Mouse (Mus musculus) heart, embryonic 13.5 days (tissue): ENCODE results near the gene Afm. TPM values are rescaled to one million over a fixed set of nuclear protein-coding genes. Genes with fewer than 3 reads are reported as not detected.

Experiments used
- ATAC-seq: fragments of 200-750 bp; cut with Nextera tagmentation; 2 replicates; pipeline ENCODE4 v1.8.0; 2017; ENCODE audit warnings: moderate TSS enrichment; ENCODE audit not compliant: insufficient number of reproducible peaks, low FRiP score, low TSS enrichment; ENCODE audit errors: extremely low read depth
- H3K27ac ChIP-seq: fragments of 300-500 bp; sonication (generic); replicated peaks from 2 replicates; pipeline ENCODE4 v1.5.1; 2015; ENCODE audit warnings: moderate library complexity, mild to moderate bottlenecking, inconsistent platforms
- H3K27me3 ChIP-seq: fragments of 300-500 bp; sonication (generic); replicated peaks from 2 replicates; pipeline ENCODE4 v1.6.1; 2015; ENCODE audit warnings: mild to moderate bottlenecking, inconsistent platforms
- H3K36me3 ChIP-seq: fragments of 300-500 bp; sonication (generic); 2 replicates; pipeline ENCODE4 v1.6.1; 2015; ENCODE audit warnings: mild to moderate bottlenecking, inconsistent platforms
- H3K4me1 ChIP-seq: fragments of 300-500 bp; sonication (generic); 2 replicates; pipeline ENCODE4 v1.6.1; 2015; ENCODE audit warnings: inconsistent platforms
- H3K4me2 ChIP-seq: fragments of 300-500 bp; sonication (generic); 2 replicates; pipeline ENCODE4 v1.6.1; 2015; ENCODE audit warnings: inconsistent platforms, mild to moderate bottlenecking, moderate library complexity
- H3K4me3 ChIP-seq: fragments of 300-500 bp; sonication (generic); 2 replicates; pipeline ENCODE4 v1.5.1; 2015; ENCODE audit warnings: moderate library complexity, mild to moderate bottlenecking, inconsistent platforms
- H3K9ac ChIP-seq: fragments of 300-500 bp; sonication (generic); 2 replicates; pipeline ENCODE4 v1.6.1; 2015; ENCODE audit warnings: inconsistent platforms, mild to moderate bottlenecking, moderate library complexity
- H3K9me3 ChIP-seq: fragments of 300-500 bp; sonication (generic); 2 replicates; pipeline ENCODE4 v1.6.1; 2016; ENCODE audit warnings: inconsistent platforms
- whole genome bisulfite sequencing: fragments of 180-500 bp; shearing (Covaris S2); methylation state at CpG from one replicate; pipeline ENCODE4 v1.1.7; 2015; ENCODE audit warnings: mixed read lengths; 5-methylcytosine and 5-hydroxymethylcytosine counted together
- polyA plus RNA-seq: library from polyadenylated mRNA; unstranded; fragments of >200 nt; fragmentation: Nextera tagmentation; extraction: Ambion mirVana; gene quantifications from 2 replicates; pipeline ENCODE4 v1.2.1, GENCODE M21; 2015

Afm gene
- polyA plus RNA-seq, 1 experiment from 2014 or later, result 0.13 TPM

- no peaks in the 10 kb centered on the region for H3K27me3 ChIP-seq
- no peak for ATAC-seq
- H3K4me3 ChIP-seq, result no peak overlapping the region
- no peak overlapping the region for H3K27ac ChIP-seq
- WGBS, result 64% methylated on average over 3 of the region's 3 CpGs
- H3K36me3 ChIP-seq, result no peaks in the 10 kb centered on the region
- no peak overlapping the region for H3K9ac ChIP-seq
- H3K4me2 ChIP-seq, result no peak overlapping the region
- H3K9me3 ChIP-seq, result no peaks in the 10 kb centered on the region
- no peaks in the 10 kb centered on the region for H3K4me1 ChIP-seq
Measured at GRCm38 (mm10) chr5:90556052-90556451, 37.3 kb downstream of the Afm start.

- Histone ChIP-seq H3K4me1 (peaks cover 6% of the 10 kb centered on the region; the same call in 1 of the 2 replicates), H3K27me3 (no peaks in the 10 kb centered on the region), H3K4me2 (no peak within 1 kb of the TSS), H3K27ac (no peak within 1 kb of the TSS), H3K9me3 (no peaks in the 10 kb centered on the region), H3K4me3 (no peak within 1 kb of the TSS), H3K9ac (no peak within 1 kb of the TSS), H3K36me3 (no peaks in the 10 kb centered on the region)
- 79% methylated on average over 6 of the region's 6 CpGs for WGBS
- no peak for ATAC-seq
Measured at GRCm38 (mm10) chr5:90560743-90561142, 42.0 kb downstream of the Afm start, which contains the start of gene 5830473C10Rik. TSS of gene 5830473C10Rik (plus strand) at chr5:90561107.

GRCm38 (mm10) chr5:90561721-90562275, 43.1 kb downstream of the Afm start:
- peaks cover 6% of the 10 kb centered on the region; the same call in 1 of the 2 replicates for H3K4me1 ChIP-seq
- no peaks in the 10 kb centered on the region for H3K9me3 ChIP-seq
- 87% methylated on average over 11 of the region's 11 CpGs for WGBS
- H3K27ac ChIP-seq, result no peak overlapping the region
- ATAC-seq, result no peak
- H3K36me3 ChIP-seq, result no peaks in the 10 kb centered on the region
- H3K27me3 ChIP-seq, result no peaks in the 10 kb centered on the region
- H3K9ac ChIP-seq, result no peak overlapping the region
- no peak overlapping the region for H3K4me2 ChIP-seq
- H3K4me3 ChIP-seq, result no peak overlapping the region

- ATAC-seq, result no peak
- WGBS, result 37% methylated on average over 4 of the region's 4 CpGs
- H3K9me3 ChIP-seq, result no peaks in the 10 kb centered on the region
- H3K27ac ChIP-seq, result no peak overlapping the region
- H3K27me3 ChIP-seq, result no peaks in the 10 kb centered on the region
- peaks cover 12% of the 10 kb centered on the region for H3K4me1 ChIP-seq
- no peak overlapping the region for H3K9ac ChIP-seq
- H3K4me3 ChIP-seq, result no peak overlapping the region
- no peaks in the 10 kb centered on the region for H3K36me3 ChIP-seq
- H3K4me2 ChIP-seq, result no peak overlapping the region
Measured at GRCm38 (mm10) chr5:90562880-90563279, 44.1 kb downstream of the Afm start.

- Histone ChIP-seq H3K27ac (no peak overlapping the region), H3K9ac (no peak overlapping the region), H3K4me3 (no peak overlapping the region), H3K4me2 (no peak overlapping the region), H3K9me3 (no peaks in the 10 kb centered on the region), H3K36me3 (no peaks in the 10 kb centered on the region), H3K4me1 (peaks cover 24% of the 10 kb centered on the region), H3K27me3 (no peaks in the 10 kb centered on the region)
- no peak for ATAC-seq
- 79% methylated on average over 4 of the region's 4 CpGs for WGBS
Measured at GRCm38 (mm10) chr5:90564161-90564560, 45.4 kb downstream of the Afm start.

GRCm38 (mm10) chr5:90565205-90565604, 46.5 kb downstream of the Afm start:
- Histone ChIP-seq H3K4me3 (no peak overlapping the region), H3K9ac (no peak overlapping the region), H3K4me2 (no peak overlapping the region), H3K4me1 (peaks cover 27% of the 10 kb centered on the region), H3K27me3 (no peaks in the 10 kb centered on the region), H3K9me3 (no peaks in the 10 kb centered on the region), H3K27ac (no peak overlapping the region), H3K36me3 (no peaks in the 10 kb centered on the region)
- ATAC-seq, result no peak
- 72% methylated on average over 6 of the region's 6 CpGs for WGBS

GRCm38 (mm10) chr5:90567788-90568187, 49.1 kb downstream of the Afm start:
- no peak overlapping the region for H3K27ac ChIP-seq
- WGBS, result 35% methylated on average over 5 of the region's 5 CpGs
- ATAC-seq, result no peak

GRCm38 (mm10) chr5:90568338-90568737, 49.6 kb downstream of the Afm start:
- no peak overlapping the region for H3K9ac ChIP-seq
- ATAC-seq, result no peak; the same call in 1 of the 2 replicates
- peaks cover 21% of the 10 kb centered on the region for H3K4me1 ChIP-seq
- no peaks in the 10 kb centered on the region for H3K9me3 ChIP-seq
- H3K27ac ChIP-seq, result no peak overlapping the region
- no peaks in the 10 kb centered on the region for H3K27me3 ChIP-seq
- H3K4me3 ChIP-seq, result no peak overlapping the region
- H3K4me2 ChIP-seq, result no peak overlapping the region
- no peaks in the 10 kb centered on the region for H3K36me3 ChIP-seq

More at GRCm38 (mm10) chr5:90567788-90568187, 49.1 kb downstream of the Afm start:
- no peaks in the 10 kb centered on the region for H3K9me3 ChIP-seq
- no peak overlapping the region for H3K9ac ChIP-seq
- H3K27me3 ChIP-seq, result no peaks in the 10 kb centered on the region
- H3K36me3 ChIP-seq, result no peaks in the 10 kb centered on the region
- H3K4me1 ChIP-seq, result peaks cover 25% of the 10 kb centered on the region
- H3K4me2 ChIP-seq, result no peak overlapping the region
- H3K4me3 ChIP-seq, result no peak overlapping the region

- WGBS, result 62% methylated on average over 3 of the region's 3 CpGs
- no peak for ATAC-seq
- Histone ChIP-seq H3K9ac (no peak overlapping the region), H3K9me3 (no peaks in the 10 kb centered on the region), H3K36me3 (no peaks in the 10 kb centered on the region), H3K27me3 (no peaks in the 10 kb centered on the region), H3K27ac (no peak overlapping the region), H3K4me2 (no peak overlapping the region), H3K4me3 (no peak overlapping the region), H3K4me1 (peaks cover 21% of the 10 kb centered on the region)
Measured at GRCm38 (mm10) chr5:90571216-90571615, 52.5 kb downstream of the Afm start.

- H3K27ac ChIP-seq, result no peak overlapping the region
Measured at GRCm38 (mm10) chr5:90577751-90578150, 59.0 kb downstream of the Afm start.

GRCm38 (mm10) chr5:90579556-90579955, 60.8 kb downstream of the Afm start:
- no peaks in the 10 kb centered on the region for H3K4me1 ChIP-seq
- H3K36me3 ChIP-seq, result no peaks in the 10 kb centered on the region
- H3K9ac ChIP-seq, result no peak overlapping the region
- no peaks in the 10 kb centered on the region for H3K27me3 ChIP-seq
- 83% methylated on average over 9 of the region's 9 CpGs for WGBS
- H3K27ac ChIP-seq, result no peak overlapping the region
- H3K4me2 ChIP-seq, result no peak overlapping the region
- H3K4me3 ChIP-seq, result no peak overlapping the region
- H3K9me3 ChIP-seq, result 0 out of 2 replicates have a peak, but pooled peaks cover 4% of the 10 kb centered on the region
- ATAC-seq, result no peak

More at GRCm38 (mm10) chr5:90577751-90578150, 59.0 kb downstream of the Afm start:
- H3K36me3 ChIP-seq, result no peaks in the 10 kb centered on the region
- 73% methylated on average over 9 of the region's 9 CpGs for WGBS
- H3K4me2 ChIP-seq, result no peak overlapping the region
- H3K4me1 ChIP-seq, result no peaks in the 10 kb centered on the region
- H3K27me3 ChIP-seq, result no peaks in the 10 kb centered on the region
- no peak overlapping the region for H3K4me3 ChIP-seq
- H3K9me3 ChIP-seq, result 0 out of 2 replicates have a peak, but pooled peaks cover 4% of the 10 kb centered on the region
- no peak overlapping the region for H3K9ac ChIP-seq
- no peak for ATAC-seq

- Histone ChIP-seq H3K4me2 (no peak overlapping the region), H3K9ac (no peak overlapping the region), H3K36me3 (no peaks in the 10 kb centered on the region), H3K4me1 (no peaks in the 10 kb centered on the region), H3K4me3 (no peak overlapping the region), H3K9me3 (0 out of 2 replicates have a peak, but pooled peaks cover 4% of the 10 kb centered on the region), H3K27me3 (no peaks in the 10 kb centered on the region), H3K27ac (no peak overlapping the region)
- WGBS, result 79% methylated on average over 6 of the region's 6 CpGs
- ATAC-seq, result no peak
Measured at GRCm38 (mm10) chr5:90582179-90582578, 63.4 kb downstream of the Afm start.
